In genomic region chr5:133142401-133143115, GRCm38 (mm10) we compare ENCODE assay signal across 20 mouse cellular contexts.
DNase-seq lines count a peak whose midpoint lies in the region; TF ChIP-seq lines count a peak whose summit lies in the region.
"Had no signal": no experiment of that assay in that cellular context is flagged by ENCODE, and none has a peak within 500 bp of the region (broad histone marks: within the 10 kb centered on the region; RNA-seq: fewer than 3 reads in every experiment).

No protein-coding gene starts in this region.

- no peaks in the 10 kb centered on the region for H3K36me3 ChIP-seq in forebrain, embryonic 10.5 days (replicated peaks)
- H3K36me3 ChIP-seq: heart, embryonic 13.5 days; limb, embryonic 15.5 days; neural tube, embryonic 12.5 days had no signal

- WGBS in lung, adult 2 months = 35% methylated on average over 11 of the region's 11 CpGs
- 91% methylated on average over 11 of the region's 11 CpGs for WGBS in forebrain, embryonic 10.5 days

- no peak for TF ChIP-seq POLR2A in lung, adult 2 months (IDR thresholded peaks at IDR 0.05; ENCODE audit: borderline replicate concordance, extremely low read depth, low read depth, low read length)

- no peak overlapping the region for H3K4me3 ChIP-seq in lung, adult 2 months (replicated peaks; ENCODE audit: extremely low read depth, low read depth, low read length)
- no peak overlapping the region for H3K4me3 ChIP-seq in forebrain, embryonic 10.5 days
- H3K4me3 ChIP-seq: heart, embryonic 13.5 days; left cerebral cortex, adult 2 months; limb, embryonic 15.5 days; neural tube, embryonic 12.5 days had no signal

- intact Hi-C loops in left cerebral cortex, postnatal 14 days (cut with DNase I) = no loop called here

- H3K4me1 ChIP-seq in lung, adult 2 months (ENCODE audit: control insufficient read depth, insufficient read depth, low read length) = no peaks in the 10 kb centered on the region; the same call in 1 of the 2 replicates
- H3K4me1 ChIP-seq in forebrain, embryonic 10.5 days = no peaks in the 10 kb centered on the region
- H3K4me1 ChIP-seq: heart, embryonic 13.5 days; limb, embryonic 15.5 days had no signal

- no peaks in the 10 kb centered on the region; the same call in 1 of the 2 replicates for H3K9me3 ChIP-seq in forebrain, embryonic 10.5 days
- H3K9me3 ChIP-seq: limb, embryonic 15.5 days had no signal

- H3K27me3 ChIP-seq in forebrain, embryonic 10.5 days (ENCODE audit: poor library complexity, severe bottlenecking) = no peaks in the 10 kb centered on the region
- H3K27me3 ChIP-seq: heart, embryonic 13.5 days; limb, embryonic 15.5 days; neural tube, embryonic 12.5 days had no signal

- H3K27ac ChIP-seq in forebrain, embryonic 10.5 days = no peak overlapping the region
- H3K27ac ChIP-seq: heart, embryonic 13.5 days; left cerebral cortex, adult 2 months; limb, embryonic 15.5 days; neural tube, embryonic 12.5 days had no signal

- peak; percentile 5 for DNase-seq in lung, adult 2 months
- DNase-seq in lung, postnatal 10 days = no peak
- DNase-seq in adrenal gland, adult (ENCODE audit: inconsistent age in 2 of 2, low spot score in 1 of 2) = peak; percentile 32 to 80
- peak; percentile 43 for DNase-seq in adrenal gland, postnatal 10 days
- peak; percentile 55 for DNase-seq in gonadal fat pad, adult 2 months (ENCODE audit: low read depth)
- DNase-seq in left cerebral cortex, postnatal 14 days (ENCODE audit: low spot score in 2 of 2) = no peak
- no peak for DNase-seq in cerebellum, adult 8-10 months
- DNase-seq in forebrain, embryonic 10.5 days (ENCODE audit: extremely low spot score, low spot score) = no peak
- DNase-seq: cerebellum, adult 11-12 months; cerebellum, postnatal 36 days; gastrocnemius, postnatal 25 days; heart, postnatal 36 days; kidney, adult 18-20 months; kidney, postnatal 14 days; right cerebral cortex, postnatal 4 days; thymus, postnatal 25 days had no signal

- no peak for TF ChIP-seq CTCF in lung, adult 2 months (IDR thresholded peaks at IDR 0.05; ENCODE audit: insufficient read depth, low read length)

Comparison
In these comparisons a context has a peak if more than half of its experiments do, and no peak if none do; other contexts are left out.
1. DNase-seq: peak in lung, adult 2 months (single experiment), adrenal gland, adult (2 of 2), adrenal gland, postnatal 10 days (single experiment) and gonadal fat pad, adult 2 months (single experiment); none in lung, postnatal 10 days (single experiment), left cerebral cortex, postnatal 14 days (0 of 2), cerebellum, adult 8-10 months (single experiment) and forebrain, embryonic 10.5 days (single experiment).